Mouse (Mus musculus) lung, postnatal 10 days (tissue): Measurements from ENCODE around the gene Crmp1.

Experiments
- DNase-seq: peaks from one replicate; pipeline ENCODE4 v3.0.0; 2021

Crmp1 gene

GRCm38 (mm10) chr5:37312980-37313722 is 71.4 kb downstream of the Crmp1 start:
- DNase-seq, result no peak

GRCm38 (mm10) chr5:37318715-37319114 is 77.0 kb downstream of the Crmp1 start:
- no peak for DNase-seq

GRCm38 (mm10) chr5:37320174-37320573 is 78.4 kb downstream of the Crmp1 start:
- no peak for DNase-seq

- DNase-seq, result no peak
Measured at GRCm38 (mm10) chr5:37320761-37321160, 79.0 kb downstream of the Crmp1 start.

GRCm38 (mm10) chr5:37326675-37327074 is 84.9 kb downstream of the Crmp1 start:
- no peak for DNase-seq

GRCm38 (mm10) chr5:37330449-37331132 is 88.9 kb downstream of the Crmp1 start:
- DNase-seq, result no peak

- DNase-seq, result no peak
Measured at GRCm38 (mm10) chr5:37331133-37331505, 89.4 kb downstream of the Crmp1 start.

- no peak for DNase-seq
Measured at GRCm38 (mm10) chr5:37332066-37332465, 90.3 kb downstream of the Crmp1 start.

GRCm38 (mm10) chr5:37335061-37335460 is 93.3 kb downstream of the Crmp1 start:
- no peak for DNase-seq

- DNase-seq, result peak; percentile 76
Measured at GRCm38 (mm10) chr5:37336485-37337105, 94.9 kb downstream of the Crmp1 start, which contains the start of gene Evc. TSS of gene Evc (minus strand) at chr5:37336894.

- no peak for DNase-seq
Measured at GRCm38 (mm10) chr5:37337696-37338095, 96.0 kb downstream of the Crmp1 start.

GRCm38 (mm10) chr5:37338288-37338687 is 96.5 kb downstream of the Crmp1 start, which contains the start of gene Evc2:
TSS of gene Evc2 (plus strand) at chr5:37338499.
- DNase-seq, result peak; percentile 84
